Mouse (Mus musculus) macrophage (primary cell): ENCODE data around the gene Bid. TPM values are rescaled to one million over a fixed set of nuclear protein-coding genes. Genes with fewer than 3 reads are reported as not detected.
"Not testable (repeated sequence)": the region's sequence is repeated elsewhere in the genome, so short reads cannot be mapped to it uniquely, and the experiment has no call there.

ENCODE experiments used
- H3K27ac ChIP-seq: fragments of 350-480 bp; formaldehyde crosslinking; 2 replicates; pipeline ENCODE4 v1.9.0; 2021
- H3K36me3 ChIP-seq: fragments of 350-480 bp; formaldehyde crosslinking; 2 replicates; pipeline ENCODE4 v1.9.0; 2021; ENCODE audit errors: inconsistent target
- H3K4me3 ChIP-seq: fragments of 350-480 bp; formaldehyde crosslinking; 2 replicates; pipeline ENCODE4 v1.9.0; 2021; ENCODE audit errors: inconsistent target
- H3K79me2 ChIP-seq: fragments of 350-480 bp; formaldehyde crosslinking; 2 replicates; pipeline ENCODE4 v1.9.0; 2021; ENCODE audit errors: inconsistent target
- WGBS: methylation state at CpG from one replicate; pipeline ENCODE4 v1.1.7; 2026; ENCODE audit warnings: inconsistent platforms; ENCODE audit not compliant: missing documents; 5-methylcytosine and 5-hydroxymethylcytosine counted together
- polyA plus RNA-seq: library from polyadenylated mRNA; stranded (reverse); fragments of 250-400 nt; gene quantifications from 3 replicates; pipeline ENCODE4 v1.2.4, GENCODE M21; 2018; ENCODE audit warnings: inconsistent platforms

Bid gene
- polyA plus RNA-seq, 1 experiment from 2014 or later: 28.7 TPM

DNA sequence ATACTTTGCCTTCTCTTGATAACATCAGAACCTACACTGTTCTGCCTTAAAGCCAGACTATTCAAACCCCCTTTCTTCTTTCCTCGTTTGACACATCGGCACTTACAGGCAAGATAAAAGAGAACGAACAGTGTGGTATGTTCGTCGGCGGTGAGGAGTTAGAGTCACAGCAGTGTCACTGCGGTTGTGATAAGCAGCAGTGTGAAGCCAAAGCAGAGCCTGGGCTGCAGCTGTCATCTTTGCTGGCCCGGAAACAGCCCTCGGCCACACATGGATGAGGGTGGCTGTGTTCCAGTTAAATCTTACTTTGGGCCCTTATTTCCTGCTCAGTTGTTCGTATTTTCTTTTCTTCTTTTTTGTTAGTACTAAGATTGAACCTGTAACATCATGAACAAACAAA lies 62.2 kb downstream of the Bid start:
- Histone ChIP-seq H3K36me3 (peaks cover 6% of the 10 kb centered on the region; the same call in 1 of the 2 replicates), H3K27ac (no peak overlapping the region), H3K4me3 (no peak overlapping the region), H3K79me2 (peaks cover 8% of the 10 kb centered on the region; the same call in 1 of the 2 replicates)
- WGBS: 93% methylated on average over 10 of the region's 10 CpGs

DNA sequence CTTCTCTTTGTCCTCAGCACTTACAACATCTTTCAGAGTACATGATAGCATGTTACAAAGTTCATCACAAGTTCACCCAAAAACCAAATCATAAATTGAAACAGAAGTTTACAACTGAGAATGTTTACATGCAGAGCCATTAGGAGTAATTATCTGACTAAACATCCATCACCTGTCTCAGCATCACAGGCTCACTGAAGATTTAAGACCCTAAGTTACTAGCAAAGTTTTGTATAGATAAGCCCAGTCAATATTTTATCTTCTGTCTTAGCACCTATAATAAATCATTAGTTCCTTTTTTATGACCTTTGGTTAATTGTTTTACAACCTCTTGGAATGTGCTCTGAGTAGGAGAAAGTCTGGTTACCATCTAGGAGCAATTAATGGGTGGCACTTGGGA lies 65.9 kb downstream of the Bid start:
- not testable (repeated sequence) for H3K4me3 ChIP-seq, H3K79me2 ChIP-seq, H3K27ac ChIP-seq
- H3K36me3 ChIP-seq: peaks cover 10% of the 10 kb centered on the region; the same call in 1 of the 2 replicates

Other genes with a start within 250 kb of the Bid start
- gene Slc25a18, start 143.3 kb downstream of the Bid start, polyA plus RNA-seq: 0.07 to 0.12 TPM in 2 of 3 replicates, not detected in the other
- gene Atp6v1e1, start 94.1 kb downstream of the Bid start, polyA plus RNA-seq: 284 to 395 TPM (median 322 TPM) in 3 replicates
- gene Bcl2l13, start 80.6 kb downstream of the Bid start, polyA plus RNA-seq: 12.7 to 31.2 TPM (median 22.5 TPM) in 3 replicates
- gene Mical3, start 214.1 kb upstream of the Bid start, polyA plus RNA-seq: 0.91 to 1.7 TPM (median 1.1 TPM) in 3 replicates